Mouse (Mus musculus) E14TG2a.4 (cell line): ENCODE data around the gene Kcnd3.

Source experiments
- CTCF ChIP-seq: conservative IDR thresholded peaks from 2 replicates; pipeline ENCODE4 v1.5.1; 2014; ENCODE audit warnings: low read length
- NANOG ChIP-seq: IDR thresholded peaks from 2 replicates; pipeline ENCODE4 v1.6.1; 2014; ENCODE audit warnings: borderline replicate concordance, low read length, mixed read lengths

- TF ChIP-seq CTCF: no peak
- no peak for TF ChIP-seq NANOG
Measured at GRCm38 (mm10) chr3:105404077-105404446, 48.1 kb upstream of the Kcnd3 start.
